Mouse (Mus musculus) midbrain, postnatal 0 days (tissue): ENCODE measurements at regions not wholly inside any gene's neighbourhood (a gene's known extent, or its start where the extent isn't known, plus 50 kb on each side); places are given as distances from the start of the nearest gene placed in this dataset.
A peak's percentile ranks its signal among the peaks of the same experiment; 100 is the strongest.

Experiments
- ATAC-seq: fragments of 200-750 bp; cut with Nextera tagmentation; 2 replicates; pipeline ENCODE4 v1.8.0; 2017; ENCODE audit warnings: moderate number of reproducible peaks, mild to moderate bottlenecking, moderate TSS enrichment, moderate library complexity; ENCODE audit not compliant: low FRiP score
- DNase-seq: peaks from one replicate; pipeline ENCODE4 v3.0.0-alpha.2; 2015; ENCODE audit warnings: low spot score
- H3K27ac ChIP-seq: fragments of 300-500 bp; sonication (generic); 2 replicates; pipeline ENCODE4 v1.5.1; 2014; ENCODE audit warnings: low read depth, mild to moderate bottlenecking, low read length, mixed read lengths
- H3K27me3 ChIP-seq: fragments of 300-500 bp; sonication (generic); 2 replicates; pipeline ENCODE4 v1.6.1; 2014; ENCODE audit warnings: low read length, control low read depth, mixed read lengths; ENCODE audit not compliant: insufficient read depth
- H3K36me3 ChIP-seq: fragments of 300-500 bp; sonication (generic); 2 replicates; pipeline ENCODE4 v1.6.1; 2014; ENCODE audit warnings: low read length, control low read depth, mixed read lengths; ENCODE audit not compliant: insufficient read depth
- H3K4me1 ChIP-seq: fragments of 300-500 bp; sonication (generic); 2 replicates; pipeline ENCODE4 v1.6.1; 2014; ENCODE audit warnings: mild to moderate bottlenecking, control low read depth, antibody characterized with exemption, low read length, mixed read lengths; ENCODE audit not compliant: insufficient read depth
- H3K4me2 ChIP-seq: fragments of 300-500 bp; sonication (generic); 2 replicates; pipeline ENCODE4 v1.6.1; 2014; ENCODE audit warnings: low read depth, mild to moderate bottlenecking, low read length, mixed read lengths; ENCODE audit not compliant: poor library complexity, severe bottlenecking
- H3K4me3 ChIP-seq: fragments of 300-500 bp; sonication (generic); 2 replicates; pipeline ENCODE4 v1.5.1; 2014; ENCODE audit warnings: low read depth, mild to moderate bottlenecking, low read length, moderate library complexity
- H3K9ac ChIP-seq: fragments of 300-500 bp; sonication (generic); replicated peaks from 2 replicates; pipeline ENCODE4 v1.6.1; 2014; ENCODE audit warnings: mild to moderate bottlenecking, low read length, moderate library complexity, mixed read lengths; ENCODE audit not compliant: poor library complexity, severe bottlenecking
- H3K9me3 ChIP-seq: fragments of 300-500 bp; sonication (generic); 2 replicates; pipeline ENCODE4 v1.6.1; 2016; ENCODE audit warnings: low read length, control low read depth
- CTCF ChIP-seq: IDR thresholded peaks from 2 replicates; pipeline ENCODE4 v1.5.1; 2016; ENCODE audit warnings: antibody characterized with exemption, mild to moderate bottlenecking
- WGBS: fragments of 180-500 bp; shearing (Covaris S2); extraction: QIAGEN DNeasy Blood & Tissue Kit; methylation state at CpG from one replicate; pipeline ENCODE4 v1.1.7; 2014; 5-methylcytosine and 5-hydroxymethylcytosine counted together

- DNase-seq (no peak), ATAC-seq (no peak)
- no peaks in the 10 kb centered on the region for H3K27me3 ChIP-seq
- TF ChIP-seq CTCF: no peak
- no peaks in the 10 kb centered on the region for H3K4me1 ChIP-seq
- no peak overlapping the region for H3K4me3 ChIP-seq
- no peaks in the 10 kb centered on the region for H3K36me3 ChIP-seq
- WGBS: 74% methylated on average over 7 of the region's 7 CpGs
- H3K9me3 ChIP-seq: no peaks in the 10 kb centered on the region
- no peak overlapping the region for H3K9ac ChIP-seq
- H3K27ac ChIP-seq: no peak overlapping the region
- no peak overlapping the region for H3K4me2 ChIP-seq
These were observed 483.8 kb downstream of the Meis1 start for GRCm38 (mm10) chr11:18534807-18535591.

- Histone ChIP-seq H3K4me1 (no peaks in the 10 kb centered on the region), H3K4me2 (no peak overlapping the region), H3K4me3 (no peak overlapping the region), H3K9me3 (no peaks in the 10 kb centered on the region), H3K27ac (no peak overlapping the region), H3K9ac (no peak overlapping the region), H3K27me3 (no peaks in the 10 kb centered on the region), H3K36me3 (no peaks in the 10 kb centered on the region)
- no peak for TF ChIP-seq CTCF
- ATAC-seq (no peak), DNase-seq (no peak)
- WGBS: 73% methylated on average over 2 of the region's 2 CpGs
These were observed 487.3 kb downstream of the Meis1 start for GRCm38 (mm10) chr11:18531264-18532110.

DNA sequence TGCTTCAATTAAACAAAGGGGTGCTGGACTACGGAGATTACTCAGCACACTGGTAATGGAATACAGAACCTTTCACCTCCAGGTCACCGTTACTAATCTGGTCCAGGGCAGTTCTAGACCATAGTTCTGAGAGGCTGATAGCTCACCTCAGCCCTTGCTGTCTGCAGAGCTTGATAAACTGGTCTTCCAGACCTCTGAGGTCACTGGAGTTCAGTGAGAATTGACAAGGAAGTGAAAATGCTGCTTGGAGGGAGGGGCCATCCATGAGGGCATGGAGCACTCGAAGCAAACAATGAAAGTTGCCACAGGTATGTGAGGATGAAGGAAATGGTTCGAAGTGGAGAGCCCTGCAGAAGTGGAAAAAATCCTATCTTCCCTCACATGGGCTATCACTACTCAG is 490.2 kb downstream of the Meis1 start:
- Histone ChIP-seq H3K27me3 (no peaks in the 10 kb centered on the region), H3K36me3 (no peaks in the 10 kb centered on the region), H3K9me3 (no peaks in the 10 kb centered on the region), H3K4me3 (no peak overlapping the region), H3K9ac (no peak overlapping the region), H3K4me2 (no peak overlapping the region), H3K4me1 (no peaks in the 10 kb centered on the region), H3K27ac (no peak overlapping the region)
- ATAC-seq (no peak), DNase-seq (no peak)
- WGBS: 75% methylated on average over 4 of the region's 4 CpGs
- no peak for TF ChIP-seq CTCF

- TF ChIP-seq CTCF: no peak
- Histone ChIP-seq H3K36me3 (no peaks in the 10 kb centered on the region), H3K27me3 (no peaks in the 10 kb centered on the region), H3K4me3 (no peak overlapping the region), H3K9me3 (no peaks in the 10 kb centered on the region), H3K9ac (no peak overlapping the region), H3K4me2 (no peak overlapping the region), H3K4me1 (no peaks in the 10 kb centered on the region), H3K27ac (peak overlapping the region; percentile 1; the same call in 1 of the 2 replicates)
- ATAC-seq (peak; percentile 77; the same call in 1 of the 2 replicates), DNase-seq (peak; percentile 16)
- 34% methylated on average over 6 of the region's 6 CpGs for WGBS
These were observed 523.6 kb downstream of the Meis1 start for GRCm38 (mm10) chr11:18495108-18495757.

DNA sequence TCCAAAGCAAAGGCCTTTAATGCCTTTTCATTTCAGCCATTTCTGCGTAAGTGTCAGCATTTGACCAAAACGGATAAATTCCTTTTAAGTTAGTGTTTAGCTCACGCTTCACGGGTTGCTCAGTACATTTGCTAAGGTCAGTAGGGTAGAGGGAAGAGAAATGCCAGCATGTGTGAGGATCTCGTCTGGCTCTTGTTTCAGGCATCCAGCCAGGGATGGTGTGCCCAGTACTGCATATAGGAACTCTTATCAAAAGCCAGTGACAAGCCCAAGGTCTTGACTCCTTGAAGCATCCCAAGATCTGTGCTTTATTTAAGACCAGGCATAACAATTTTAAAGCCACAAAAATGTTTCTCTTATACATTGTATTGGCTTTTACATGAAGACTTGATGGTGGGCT is 524.8 kb downstream of the Meis1 start:
- Histone ChIP-seq H3K27me3 (no peaks in the 10 kb centered on the region), H3K9ac (no peak overlapping the region), H3K4me2 (no peak overlapping the region), H3K4me3 (no peak overlapping the region), H3K4me1 (no peaks in the 10 kb centered on the region), H3K27ac (no peak overlapping the region), H3K9me3 (no peaks in the 10 kb centered on the region), H3K36me3 (no peaks in the 10 kb centered on the region)
- ATAC-seq (no peak), DNase-seq (no peak)
- WGBS: 59% methylated on average over 5 of the region's 5 CpGs
- TF ChIP-seq CTCF: no peak
